Mouse (Mus musculus): ENCODE results near the gene Ddx49. TPM values are rescaled to one million over a fixed set of nuclear protein-coding genes. Genes with fewer than 3 reads are reported as not detected.

Gene Ddx49
- total and polyA plus RNA-seq, 2 experiments from 2014 or later = 46.6 to 49.3 TPM

GRCm38 (mm10) chr8:70246622-70247021 lies 55.7 kb downstream of the Ddx49 start:
- Histone ChIP-seq H3K36me3 (ENCODE audit: insufficient read depth) (peaks cover 82% of the 10 kb centered on the region), H3K4me2 (ENCODE audit: low read depth) (no peak overlapping the region), H3K9ac (no peak overlapping the region), H3K4me3 (ENCODE audit: low read depth, low read length) (no peak overlapping the region), H3K4me1 (ENCODE audit: insufficient read depth) (no peaks in the 10 kb centered on the region), H3K9me3 (ENCODE audit: low read length) (no peaks in the 10 kb centered on the region), H3K27ac (ENCODE audit: low read depth, low read length) (no peak overlapping the region), H3K27me3 (ENCODE audit: insufficient read depth, low read length) (no peaks in the 10 kb centered on the region)
- ATAC-seq = no peak
- no peak for DNase-seq
- WGBS = 90% methylated on average over 6 of the region's 6 CpGs
- TF ChIP-seq CTCF (IDR thresholded peaks at IDR 0.05; ENCODE audit: low read depth) = no peak

Other genes starting within 250 kb of the Ddx49 start
- 0.92 and 3.0 TPM in 2 replicates for gene Tm6sf2, start 229.6 kb downstream of the Ddx49 start, total RNA-seq (2014; rRNA removed)
- 0.18 and 0.56 TPM in 2 replicates for gene Tm6sf2, start 229.6 kb downstream of the Ddx49 start, polyA plus RNA-seq (2015; fragmentation: Nextera tagmentation; extraction: Ambion mirVana)
- gene Hapln4, start 219.0 kb downstream of the Ddx49 start, total RNA-seq (2014; rRNA removed) = 0.31 and 0.48 TPM in 2 replicates
- 0.53 and 0.71 TPM in 2 replicates for gene Hapln4, start 219.0 kb downstream of the Ddx49 start, polyA plus RNA-seq (2015; fragmentation: Nextera tagmentation; extraction: Ambion mirVana)
- gene Ncan, start 181.6 kb downstream of the Ddx49 start, total RNA-seq (2014; rRNA removed) = 316 and 372 TPM in 2 replicates
- 112 and 209 TPM in 2 replicates for gene Ncan, start 181.6 kb downstream of the Ddx49 start, polyA plus RNA-seq (2015; fragmentation: Nextera tagmentation; extraction: Ambion mirVana)
- gene Nr2c2ap, start 171.2 kb downstream of the Ddx49 start, total RNA-seq (2014; rRNA removed) = 6.6 and 7.2 TPM in 2 replicates
- gene Nr2c2ap, start 171.2 kb downstream of the Ddx49 start, polyA plus RNA-seq (2015; fragmentation: Nextera tagmentation; extraction: Ambion mirVana) = 55.9 and 58.0 TPM in 2 replicates
- gene Rfxank, start 163.3 kb downstream of the Ddx49 start, total RNA-seq (2014; rRNA removed) = 8.5 and 10.2 TPM in 2 replicates
- 6.0 and 7.9 TPM in 2 replicates for gene Rfxank, start 163.3 kb downstream of the Ddx49 start, polyA plus RNA-seq (2015; fragmentation: Nextera tagmentation; extraction: Ambion mirVana)
- 59.3 and 74.9 TPM in 2 replicates for gene Borcs8, start 163.0 kb downstream of the Ddx49 start, total RNA-seq (2014; rRNA removed)
- 56.5 and 64.4 TPM in 2 replicates for gene Borcs8, start 163.0 kb downstream of the Ddx49 start, polyA plus RNA-seq (2015; fragmentation: Nextera tagmentation; extraction: Ambion mirVana)
- gene Mef2b, start 162.8 kb downstream of the Ddx49 start, total RNA-seq (2014; rRNA removed) = 0.90 TPM in 1 of 2 replicates, not detected in the other
- 1.3 and 1.7 TPM in 2 replicates for gene Mef2b, start 162.8 kb downstream of the Ddx49 start, polyA plus RNA-seq (2015; fragmentation: Nextera tagmentation; extraction: Ambion mirVana)
- 60.7 and 74.9 TPM in 2 replicates for gene Tmem161a, start 130.1 kb downstream of the Ddx49 start, total RNA-seq (2014; rRNA removed)
- gene Tmem161a, start 130.1 kb downstream of the Ddx49 start, polyA plus RNA-seq (2015; fragmentation: Nextera tagmentation; extraction: Ambion mirVana) = 43.3 and 52.7 TPM in 2 replicates
- 11.7 and 12.0 TPM in 2 replicates for gene Slc25a42, start 90.2 kb downstream of the Ddx49 start, total RNA-seq (2014; rRNA removed)
- 4.6 and 6.2 TPM in 2 replicates for gene Slc25a42, start 90.2 kb downstream of the Ddx49 start, polyA plus RNA-seq (2015; fragmentation: Nextera tagmentation; extraction: Ambion mirVana)
- gene Sugp2, start 68.3 kb downstream of the Ddx49 start, total RNA-seq (2014; rRNA removed) = 119 and 129 TPM in 2 replicates
- gene Sugp2, start 68.3 kb downstream of the Ddx49 start, polyA plus RNA-seq (2015; fragmentation: Nextera tagmentation; extraction: Ambion mirVana) = 50.9 and 65.0 TPM in 2 replicates
- 108 and 136 TPM in 2 replicates for gene Armc6, start 68.0 kb downstream of the Ddx49 start, total RNA-seq (2014; rRNA removed)
- gene Armc6, start 68.0 kb downstream of the Ddx49 start, polyA plus RNA-seq (2015; fragmentation: Nextera tagmentation; extraction: Ambion mirVana) = 119 and 122 TPM in 2 replicates
- gene Homer3, start 19.7 kb downstream of the Ddx49 start, total RNA-seq (2014; rRNA removed) = 27.2 and 34.7 TPM in 2 replicates
- gene Homer3, start 19.7 kb downstream of the Ddx49 start, polyA plus RNA-seq (2015; fragmentation: Nextera tagmentation; extraction: Ambion mirVana) = 20.2 and 23.9 TPM in 2 replicates
- 86.6 and 110 TPM in 2 replicates for gene Cope, start within 50 bp of the Ddx49 start, total RNA-seq (2014; rRNA removed)
- 259 and 296 TPM in 2 replicates for gene Cope, start within 50 bp of the Ddx49 start, polyA plus RNA-seq (2015; fragmentation: Nextera tagmentation; extraction: Ambion mirVana)
- gene Cers1, start 13.3 kb upstream of the Ddx49 start, total RNA-seq (2014; rRNA removed) = 52.5 and 58.4 TPM in 2 replicates
- 37.8 and 45.3 TPM in 2 replicates for gene Cers1, start 13.3 kb upstream of the Ddx49 start, polyA plus RNA-seq (2015; fragmentation: Nextera tagmentation; extraction: Ambion mirVana)
- gene Gdf1, start 27.3 kb upstream of the Ddx49 start, total RNA-seq (2014; rRNA removed) = 8.1 and 9.3 TPM in 2 replicates
- 6.2 and 8.0 TPM in 2 replicates for gene Gdf1, start 27.3 kb upstream of the Ddx49 start, polyA plus RNA-seq (2015; fragmentation: Nextera tagmentation; extraction: Ambion mirVana)
- gene Upf1, start 50.8 kb upstream of the Ddx49 start, total RNA-seq (2014; rRNA removed) = 28.1 and 38.7 TPM in 2 replicates
- gene Upf1, start 50.8 kb upstream of the Ddx49 start, polyA plus RNA-seq (2015; fragmentation: Nextera tagmentation; extraction: Ambion mirVana) = 7.1 and 9.0 TPM in 2 replicates
- 0.81 TPM in 1 of 2 replicates, not detected in the other for gene Comp, start 71.1 kb upstream of the Ddx49 start, total RNA-seq (2014; rRNA removed)
- gene Comp, start 71.1 kb upstream of the Ddx49 start, polyA plus RNA-seq (2015; fragmentation: Nextera tagmentation; extraction: Ambion mirVana) = 0.05 and 0.29 TPM in 2 replicates
- gene Crtc1, start 137.1 kb upstream of the Ddx49 start, total RNA-seq (2014; rRNA removed) = 41.2 and 51.7 TPM in 2 replicates
- 43.8 and 52.9 TPM in 2 replicates for gene Crtc1, start 137.1 kb upstream of the Ddx49 start, polyA plus RNA-seq (2015; fragmentation: Nextera tagmentation; extraction: Ambion mirVana)
- gene Klhl26, start 174.5 kb upstream of the Ddx49 start, total RNA-seq (2014; rRNA removed) = 29.9 and 34.8 TPM in 2 replicates
- 30.8 and 35.3 TPM in 2 replicates for gene Klhl26, start 174.5 kb upstream of the Ddx49 start, polyA plus RNA-seq (2015; fragmentation: Nextera tagmentation; extraction: Ambion mirVana)
- gene Tmem59l, start 184.9 kb upstream of the Ddx49 start, total RNA-seq (2014; rRNA removed) = 96.0 and 115 TPM in 2 replicates
- gene Tmem59l, start 184.9 kb upstream of the Ddx49 start, polyA plus RNA-seq (2015; fragmentation: Nextera tagmentation; extraction: Ambion mirVana) = 147 and 150 TPM in 2 replicates
- 6.5 and 20.9 TPM in 2 replicates for gene Crlf1, start 190.7 kb upstream of the Ddx49 start, total RNA-seq (2014; rRNA removed)
- 24.6 and 34.5 TPM in 2 replicates for gene Crlf1, start 190.7 kb upstream of the Ddx49 start, polyA plus RNA-seq (2015; fragmentation: Nextera tagmentation; extraction: Ambion mirVana)
- 130 and 148 TPM in 2 replicates for gene Rex1bd, start 204.3 kb upstream of the Ddx49 start, total RNA-seq (2014; rRNA removed)
- 200 and 247 TPM in 2 replicates for gene Rex1bd, start 204.3 kb upstream of the Ddx49 start, polyA plus RNA-seq (2015; fragmentation: Nextera tagmentation; extraction: Ambion mirVana)
- gene Uba52, start 208.3 kb upstream of the Ddx49 start, total RNA-seq (2014; rRNA removed) = 459 and 595 TPM in 2 replicates
- 808 and 1,035 TPM in 2 replicates for gene Uba52, start 208.3 kb upstream of the Ddx49 start, polyA plus RNA-seq (2015; fragmentation: Nextera tagmentation; extraction: Ambion mirVana)
- gene Fkbp8, start 225.2 kb upstream of the Ddx49 start, total RNA-seq (2014; rRNA removed) = 559 and 592 TPM in 2 replicates
- 385 and 426 TPM in 2 replicates for gene Fkbp8, start 225.2 kb upstream of the Ddx49 start, polyA plus RNA-seq (2015; fragmentation: Nextera tagmentation; extraction: Ambion mirVana)
- 39.1 and 43.5 TPM in 2 replicates for gene Kxd1, start 225.5 kb upstream of the Ddx49 start, total RNA-seq (2014; rRNA removed)
- gene Kxd1, start 225.5 kb upstream of the Ddx49 start, polyA plus RNA-seq (2015; fragmentation: Nextera tagmentation; extraction: Ambion mirVana) = 51.6 and 51.9 TPM in 2 replicates
- gene Ell, start 237.0 kb upstream of the Ddx49 start, total RNA-seq (2014; rRNA removed) = 16.2 and 18.4 TPM in 2 replicates
- gene Ell, start 237.0 kb upstream of the Ddx49 start, polyA plus RNA-seq (2015; fragmentation: Nextera tagmentation; extraction: Ambion mirVana) = 9.7 and 11.0 TPM in 2 replicates